Mouse (Mus musculus): ENCODE results near the gene Psme2. TPM values are rescaled to one million over a fixed set of nuclear protein-coding genes. Genes with fewer than 3 reads are reported as not detected.
A peak's percentile ranks its signal among the peaks of the same experiment; 100 is the strongest.

Gene Psme2
- polyA plus RNA-seq, 1 experiment from 2014 or later = 225 TPM

GRCm38 (mm10) chr14:55604823-55605222, 13.9 kb upstream of the Psme2 start:
- Histone ChIP-seq H3K27ac (replicated peaks in 1 of 2; ENCODE audit: control insufficient read depth in 1 of 2, insufficient read depth in 1 of 2, low read depth in 2 of 2, low read length in 2 of 2) (no peak overlapping the region), H3K27me3 (ENCODE audit: control insufficient read depth, insufficient read depth, low read length) (no peaks in the 10 kb centered on the region), H3K9me3 (ENCODE audit: control insufficient read depth, low read length) (no peaks in the 10 kb centered on the region), H3K4me1 (ENCODE audit: control insufficient read depth in 2 of 2, insufficient read depth in 2 of 2, low read length in 2 of 2) (peaks cover 7 to 8% of the 10 kb centered on the region in 2 experiments; a peak in 3 of 4 replicates), H3K36me3 (ENCODE audit: control insufficient read depth, insufficient read depth, low read length) (peaks cover 84% of the 10 kb centered on the region), H3K4me2 (ENCODE audit: low read length) (peak overlapping the region; percentile 78), H3K4me3 (ENCODE audit: control insufficient read depth in 1 of 2, insufficient read depth in 1 of 2, low read depth in 1 of 2, low read length in 2 of 2) (peak overlapping the region in 1 of 2 experiments; percentile 48; a peak in 1 of 4 replicates), H3K9ac (ENCODE audit: low read length) (no peak overlapping the region)
- ATAC-seq (ENCODE audit: insufficient number of reproducible peaks, insufficient read depth, low FRiP score, low read depth) = no peak
- 91% methylated on average over 11 of the region's 11 CpGs for WGBS

GRCm38 (mm10) chr14:55603633-55604576, 13.0 kb upstream of the Psme2 start:
- 14% methylated on average over 19 of the region's 19 CpGs for WGBS
- H3K36me3 ChIP-seq (ENCODE audit: control insufficient read depth, insufficient read depth, low read length) = peaks cover 84% of the 10 kb centered on the region

GRCm38 (mm10) chr14:55603271-55603632, 12.3 kb upstream of the Psme2 start, which contains the start of gene Irf9:
Irf9 (plus strand) TSS chr14:55603571.
- ATAC-seq (ENCODE audit: insufficient number of reproducible peaks, insufficient read depth, low FRiP score, low read depth) = no peak
- Histone ChIP-seq H3K4me2 (ENCODE audit: low read length) (peak within 1 kb of the TSS; percentile 78), H3K27ac (replicated peaks in 1 of 2; ENCODE audit: control insufficient read depth in 1 of 2, insufficient read depth in 1 of 2, low read depth in 2 of 2, low read length in 2 of 2) (peak within 1 kb of the TSS; percentile 78 to 80), H3K27me3 (ENCODE audit: control insufficient read depth, insufficient read depth, low read length) (no peaks in the 10 kb centered on the region), H3K9me3 (ENCODE audit: control insufficient read depth, low read length) (no peaks in the 10 kb centered on the region), H3K36me3 (ENCODE audit: control insufficient read depth, insufficient read depth, low read length) (peaks cover 84% of the 10 kb centered on the region), H3K4me3 (ENCODE audit: control insufficient read depth in 1 of 2, insufficient read depth in 1 of 2, low read depth in 1 of 2, low read length in 2 of 2) (peak within 1 kb of the TSS; percentile 48 to 60), H3K4me1 (ENCODE audit: control insufficient read depth in 2 of 2, insufficient read depth in 2 of 2, low read length in 2 of 2) (peaks cover 7 to 8% of the 10 kb centered on the region in 2 experiments; a peak in 3 of 4 replicates), H3K9ac (ENCODE audit: low read length) (peak within 1 kb of the TSS; percentile 75)
- WGBS = 87% methylated on average over 7 of the region's 7 CpGs

More at GRCm38 (mm10) chr14:55603633-55604576, 13.0 kb upstream of the Psme2 start:
- peak; percentile 81 for ATAC-seq (ENCODE audit: insufficient number of reproducible peaks, insufficient read depth, low FRiP score, low read depth)
- peak overlapping the region; percentile 48 to 60 for H3K4me3 ChIP-seq (ENCODE audit: control insufficient read depth in 1 of 2, insufficient read depth in 1 of 2, low read depth in 1 of 2, low read length in 2 of 2)
- peak overlapping the region; percentile 78 for H3K4me2 ChIP-seq (ENCODE audit: low read length)
- H3K9ac ChIP-seq (ENCODE audit: low read length) = peak overlapping the region; percentile 75
- H3K27me3 ChIP-seq (ENCODE audit: control insufficient read depth, insufficient read depth, low read length) = no peaks in the 10 kb centered on the region
- H3K4me1 ChIP-seq (ENCODE audit: control insufficient read depth in 2 of 2, insufficient read depth in 2 of 2, low read length in 2 of 2) = peaks cover 7 to 8% of the 10 kb centered on the region in 2 experiments; a peak in 3 of 4 replicates
- H3K9me3 ChIP-seq (ENCODE audit: control insufficient read depth, low read length) = no peaks in the 10 kb centered on the region
- H3K27ac ChIP-seq (replicated peaks in 1 of 2; ENCODE audit: control insufficient read depth in 1 of 2, insufficient read depth in 1 of 2, low read depth in 2 of 2, low read length in 2 of 2) = peak overlapping the region; percentile 78 to 80

- Histone ChIP-seq H3K27ac (replicated peaks in 1 of 2; ENCODE audit: control insufficient read depth in 1 of 2, insufficient read depth in 1 of 2, low read depth in 2 of 2, low read length in 2 of 2) (no peak overlapping the region), H3K4me3 (ENCODE audit: control insufficient read depth in 1 of 2, insufficient read depth in 1 of 2, low read depth in 1 of 2, low read length in 2 of 2) (no peak overlapping the region), H3K9ac (ENCODE audit: low read length) (no peak overlapping the region), H3K4me2 (ENCODE audit: low read length) (no peak overlapping the region), H3K36me3 (ENCODE audit: control insufficient read depth, insufficient read depth, low read length) (peaks cover 97% of the 10 kb centered on the region), H3K27me3 (ENCODE audit: control insufficient read depth, insufficient read depth, low read length) (no peaks in the 10 kb centered on the region), H3K4me1 (ENCODE audit: control insufficient read depth in 2 of 2, insufficient read depth in 2 of 2, low read length in 2 of 2) (peaks cover 2 to 3% of the 10 kb centered on the region in 2 experiments; a peak in 1 of 4 replicates), H3K9me3 (ENCODE audit: control insufficient read depth, low read length) (no peaks in the 10 kb centered on the region)
- WGBS = 92% methylated on average over 21 of the region's 21 CpGs
- ATAC-seq (ENCODE audit: insufficient number of reproducible peaks, insufficient read depth, low FRiP score, low read depth) = no peak
These were observed 7.8 kb upstream of the Psme2 start for GRCm38 (mm10) chr14:55598521-55599390.

GRCm38 (mm10) chr14:55596036-55596690, 5.2 kb upstream of the Psme2 start:
- H3K4me3 ChIP-seq (ENCODE audit: control insufficient read depth in 1 of 2, insufficient read depth in 1 of 2, low read depth in 1 of 2, low read length in 2 of 2) = no peak overlapping the region
- 0 out of 4 replicates have a peak overlapping the region, but pooled peaks of 1 of the 2 experiments have one; percentile 6 for H3K27ac ChIP-seq (replicated peaks in 1 of 2; ENCODE audit: control insufficient read depth in 1 of 2, insufficient read depth in 1 of 2, low read depth in 2 of 2, low read length in 2 of 2)
- no peaks in the 10 kb centered on the region for H3K27me3 ChIP-seq (ENCODE audit: control insufficient read depth, insufficient read depth, low read length)
- H3K4me2 ChIP-seq (ENCODE audit: low read length) = no peak overlapping the region
- no peaks in the 10 kb centered on the region for H3K9me3 ChIP-seq (ENCODE audit: control insufficient read depth, low read length)
- ATAC-seq (ENCODE audit: insufficient number of reproducible peaks, insufficient read depth, low FRiP score, low read depth) = no peak
- H3K9ac ChIP-seq (ENCODE audit: low read length) = no peak overlapping the region
- peaks cover 5 to 14% of the 10 kb centered on the region in 2 experiments; a peak in 3 of 4 replicates for H3K4me1 ChIP-seq (ENCODE audit: control insufficient read depth in 2 of 2, insufficient read depth in 2 of 2, low read length in 2 of 2)
- peaks cover 75% of the 10 kb centered on the region for H3K36me3 ChIP-seq (ENCODE audit: control insufficient read depth, insufficient read depth, low read length)
- WGBS = 78% methylated on average over 13 of the region's 13 CpGs

GRCm38 (mm10) chr14:55592226-55592625, 1.3 kb upstream of the Psme2 start:
- H3K9me3 ChIP-seq (ENCODE audit: control insufficient read depth, low read length) = no peaks in the 10 kb centered on the region
- H3K27me3 ChIP-seq (ENCODE audit: control insufficient read depth, insufficient read depth, low read length) = no peaks in the 10 kb centered on the region
- WGBS = 6% methylated on average over 16 of the region's 16 CpGs
- no peak for ATAC-seq (ENCODE audit: insufficient number of reproducible peaks, insufficient read depth, low FRiP score, low read depth)
- peaks cover 59% of the 10 kb centered on the region for H3K36me3 ChIP-seq (ENCODE audit: control insufficient read depth, insufficient read depth, low read length)
- H3K4me3 ChIP-seq (ENCODE audit: control insufficient read depth in 1 of 2, insufficient read depth in 1 of 2, low read depth in 1 of 2, low read length in 2 of 2) = peak overlapping the region; percentile 90 to 96
- H3K9ac ChIP-seq (ENCODE audit: low read length) = peak overlapping the region; percentile 94
- H3K4me2 ChIP-seq (ENCODE audit: low read length) = peak overlapping the region; percentile 76
- H3K27ac ChIP-seq (replicated peaks in 1 of 2; ENCODE audit: control insufficient read depth in 1 of 2, insufficient read depth in 1 of 2, low read depth in 2 of 2, low read length in 2 of 2) = peak overlapping the region in 1 of 2 experiments; percentile 99; a peak in 2 of 4 replicates
- H3K4me1 ChIP-seq (ENCODE audit: control insufficient read depth in 2 of 2, insufficient read depth in 2 of 2, low read length in 2 of 2) = peaks cover 8 to 19% of the 10 kb centered on the region in 2 experiments
